Mouse (Mus musculus) gastrocnemius, adult 2 months (tissue): ENCODE results near the gene Fibp. TPM values are rescaled to one million over a fixed set of nuclear protein-coding genes. Genes with fewer than 3 reads are reported as not detected.

Experiments used
- DNase-seq: peaks from one replicate; pipeline ENCODE4 v3.0.0; 2022
- H3K27ac ChIP-seq: fragments of 200-600 bp; 2 replicates; pipeline ENCODE4 v1.8.1; 2022; ENCODE audit warnings: mild to moderate bottlenecking
- H3K4me3 ChIP-seq: fragments of 200-600 bp; 2 replicates; pipeline ENCODE4 v1.8.1; 2022; ENCODE audit warnings: mild to moderate bottlenecking, moderate library complexity
- CTCF ChIP-seq: fragments of 200-600 bp; IDR thresholded peaks from 2 replicates; pipeline ENCODE4 v1.8.1; 2022; ENCODE audit warnings: antibody characterized with exemption, mild to moderate bottlenecking, moderate library complexity
- intact Hi-C: fragments of 180-260 bp; cut with DNase I; formaldehyde crosslinking; loops from one replicate; pipeline ENCODE4 v1.15.1; 2025
- total RNA-seq, 2 experiments: library from RNA; stranded (reverse); gene quantifications; 2 replicates each; pipeline ENCODE4 v1.2.3; 2021

Fibp gene
- total RNA-seq, 2 experiments from 2014 or later, result 33.9 to 35.8 TPM

DNA sequence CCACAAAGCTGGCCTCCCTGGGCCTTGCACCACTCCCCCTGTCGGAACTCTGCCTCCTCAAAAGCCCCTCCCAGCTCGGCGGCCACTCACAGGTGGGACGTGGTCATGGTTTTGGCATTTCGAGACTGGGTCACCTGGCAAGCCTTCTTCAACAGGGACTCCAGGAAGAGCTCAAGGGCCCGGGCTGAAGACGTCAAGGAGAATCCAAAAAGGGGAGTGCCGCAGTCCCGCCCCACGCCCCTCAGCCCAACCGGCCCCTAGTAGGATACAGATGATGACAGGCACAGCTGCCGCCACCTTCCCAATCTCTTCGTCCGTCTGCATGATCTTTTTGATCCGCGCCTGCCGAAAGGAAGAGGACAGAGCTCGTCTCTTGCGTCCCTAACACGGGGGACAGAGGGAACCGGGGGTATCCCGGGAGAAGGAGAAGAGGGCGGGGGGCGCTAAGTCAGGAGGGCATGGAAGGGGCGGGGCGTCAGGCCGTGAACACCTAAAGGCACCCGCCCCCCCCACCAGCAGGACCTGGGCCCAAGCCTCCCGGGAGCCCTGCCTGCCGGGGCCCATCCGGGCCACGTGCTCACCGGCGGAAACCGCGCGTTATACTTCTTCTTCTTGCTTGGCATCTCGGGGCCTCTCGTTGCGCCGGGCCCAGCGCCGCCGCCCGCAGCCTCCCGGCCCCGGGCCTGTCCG is 36.2 kb upstream of the Fibp start:
- peak overlapping the region; percentile 99 for H3K4me3 ChIP-seq
- peak; percentile 19; the same call in 1 of the 2 replicates for TF ChIP-seq CTCF
- intact Hi-C loops, result loop anchor here (2.0 kb wide), 2 partner anchors 15 to 65 kb away; partner anchors contain the start of gene Mus81
- peak overlapping the region; percentile 97 for H3K27ac ChIP-seq
- peak; percentile 88 for DNase-seq

DNA sequence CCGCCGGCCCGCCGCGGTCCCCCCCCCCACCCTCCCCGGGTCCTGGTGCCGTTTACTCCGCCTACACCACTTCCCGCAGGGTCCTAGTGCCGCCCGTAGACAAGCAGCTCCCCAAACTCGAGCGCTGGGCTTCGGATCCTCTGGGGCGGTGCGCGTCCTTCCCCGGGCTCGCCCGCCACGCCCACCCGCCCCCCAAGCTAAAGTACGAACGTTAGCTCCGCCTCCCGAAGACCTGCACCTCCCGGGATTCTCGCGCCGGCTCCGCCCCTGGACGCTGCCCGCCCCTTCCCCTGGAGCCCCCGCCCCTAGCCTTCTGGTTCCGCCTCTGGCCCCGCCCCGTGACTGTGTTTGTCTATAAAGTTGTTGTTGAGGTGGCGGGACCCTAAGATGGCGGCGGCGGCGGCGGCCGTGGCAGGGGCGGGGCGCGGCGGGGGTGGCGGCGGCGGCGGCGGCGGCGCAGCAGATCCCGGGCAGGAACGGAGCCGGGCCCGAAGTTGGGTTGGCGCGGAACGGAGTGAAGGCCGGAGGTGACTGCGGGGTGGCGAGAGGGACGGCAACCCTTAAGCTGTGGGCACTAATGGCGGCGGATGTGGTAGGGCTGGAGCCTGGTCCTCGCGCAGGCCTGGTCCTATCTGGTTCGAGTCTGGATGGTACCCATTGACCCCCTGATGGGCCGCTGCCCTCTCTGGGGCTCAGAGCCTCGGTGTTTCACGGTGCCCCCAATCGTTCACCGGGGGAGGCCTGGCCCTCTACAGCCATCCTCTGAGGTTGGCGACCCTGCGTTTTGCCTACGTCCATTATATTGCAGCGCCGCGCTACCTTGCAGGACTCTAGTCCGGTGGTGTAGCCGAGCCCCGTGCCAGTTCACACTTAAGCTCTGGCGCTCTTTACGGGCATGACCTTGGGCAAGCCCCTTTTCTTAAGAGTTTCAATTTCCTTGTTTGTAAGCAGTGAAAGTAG is 35.4 kb upstream of the Fibp start, which contains the start of the genes Drap1 and AI837181:
Gene Drap1, minus strand, starts transcription at position 198 of the 960 bp plus-strand sequence.
Gene AI837181, plus strand, starts transcription at position 363 of the 960 bp plus-strand sequence.
- TF ChIP-seq CTCF, result no peak
- intact Hi-C loops, result loop anchor here (2.0 kb wide), 2 partner anchors 16 to 64 kb away; partner anchors contain the start of gene Mus81
- Histone ChIP-seq H3K4me3 (peak within 1 kb of the TSS; percentile 99), H3K27ac (peak within 1 kb of the TSS; percentile 98)
- peak; percentile 98 for DNase-seq

DNA sequence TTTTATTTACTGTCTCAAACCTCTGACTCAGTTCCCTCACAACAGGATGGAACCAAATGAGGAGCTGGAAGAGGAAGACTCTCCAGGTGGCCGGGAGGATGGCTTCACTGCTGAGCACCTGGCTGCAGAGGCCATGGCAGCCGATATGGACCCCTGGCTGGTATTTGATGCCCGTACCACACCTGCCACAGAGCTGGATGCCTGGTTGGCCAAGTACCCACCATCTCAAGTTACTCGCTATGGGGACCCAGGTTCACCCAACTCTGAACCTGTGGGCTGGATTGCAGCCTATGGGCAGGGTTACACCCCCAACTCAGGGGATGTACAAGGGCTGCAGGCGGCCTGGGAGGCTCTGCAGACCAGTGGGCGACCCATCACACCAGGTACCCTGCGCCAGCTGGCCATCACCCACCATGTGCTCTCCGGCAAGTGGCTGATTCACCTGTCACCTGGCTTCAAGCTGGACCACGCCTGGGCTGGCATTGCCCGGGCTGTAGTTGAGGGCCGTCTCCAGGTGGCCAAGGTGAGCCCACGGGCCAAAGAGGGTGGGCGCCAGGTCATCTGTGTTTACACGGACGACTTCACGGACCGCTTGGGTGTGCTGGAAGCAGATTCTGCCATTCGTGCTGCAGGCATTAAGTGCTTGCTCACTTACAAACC is 34.4 kb upstream of the Fibp start:
- peak overlapping the region; percentile 99 for H3K4me3 ChIP-seq
- peak; percentile 51 for DNase-seq
- peak overlapping the region; percentile 98 for H3K27ac ChIP-seq
- intact Hi-C loops, result loop anchor here (2.0 kb wide), 2 partner anchors 17 to 63 kb away; partner anchors contain the start of gene Mus81
- no peak for TF ChIP-seq CTCF

DNA sequence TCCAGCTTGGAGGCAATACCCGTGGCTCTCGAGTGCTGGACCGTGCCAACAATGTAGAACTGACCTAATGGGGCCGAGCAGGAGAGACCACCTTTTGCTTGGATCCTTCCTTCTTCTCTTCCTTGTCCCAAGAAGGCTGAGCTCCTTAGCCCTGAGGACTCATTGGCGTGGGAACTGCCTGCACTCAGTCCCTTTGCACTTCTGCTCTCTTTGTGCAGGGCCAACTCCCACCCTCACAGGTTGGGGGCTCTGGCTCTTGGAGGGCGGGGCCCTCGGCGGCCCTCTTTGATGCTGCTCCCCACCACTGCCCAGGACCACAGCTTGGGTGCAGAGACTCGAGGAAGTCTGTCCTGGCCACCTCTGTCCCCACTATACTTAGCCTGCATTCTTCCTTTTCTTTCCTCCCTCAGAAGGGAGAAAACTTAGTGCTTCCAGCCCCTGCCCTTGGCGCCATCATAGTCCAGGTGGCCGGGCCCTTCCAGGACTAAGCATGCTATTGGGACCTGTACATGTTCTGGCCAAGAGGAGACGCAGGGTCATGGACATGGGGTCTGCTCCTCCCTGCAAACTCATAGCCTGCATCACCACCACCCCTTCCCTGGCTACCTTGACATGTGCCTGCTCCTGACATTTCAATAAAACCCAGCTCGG is 33.6 kb upstream of the Fibp start:
- TF ChIP-seq CTCF, result no peak
- Histone ChIP-seq H3K4me3 (peak overlapping the region; percentile 99), H3K27ac (peak overlapping the region; percentile 98)
- intact Hi-C loops, result no loop called here
- DNase-seq, result no peak

DNA sequence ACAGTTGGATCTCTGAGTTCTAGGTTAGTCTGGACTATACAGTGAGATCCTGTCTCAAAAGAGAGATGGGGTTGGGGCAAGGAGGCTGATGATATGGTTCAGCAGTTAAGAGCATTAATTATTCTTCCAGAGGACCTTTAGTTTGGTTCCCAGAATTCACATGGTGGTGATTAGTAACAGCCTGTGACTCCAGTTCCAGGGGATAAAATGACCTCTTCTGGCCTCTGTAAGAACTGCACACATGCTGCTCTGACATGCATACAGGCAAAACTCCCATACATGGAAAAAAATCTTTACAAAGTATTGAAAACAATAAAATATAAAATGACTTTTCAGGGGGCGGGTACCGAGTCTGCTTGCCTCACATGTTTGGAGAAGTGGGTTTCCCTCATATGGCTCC is 32.3 kb upstream of the Fibp start:
- intact Hi-C loops, result no loop called here
- DNase-seq, result no peak
- Histone ChIP-seq H3K27ac (peak overlapping the region; percentile 66), H3K4me3 (no peak overlapping the region)
- peak; percentile 68 for TF ChIP-seq CTCF

DNA sequence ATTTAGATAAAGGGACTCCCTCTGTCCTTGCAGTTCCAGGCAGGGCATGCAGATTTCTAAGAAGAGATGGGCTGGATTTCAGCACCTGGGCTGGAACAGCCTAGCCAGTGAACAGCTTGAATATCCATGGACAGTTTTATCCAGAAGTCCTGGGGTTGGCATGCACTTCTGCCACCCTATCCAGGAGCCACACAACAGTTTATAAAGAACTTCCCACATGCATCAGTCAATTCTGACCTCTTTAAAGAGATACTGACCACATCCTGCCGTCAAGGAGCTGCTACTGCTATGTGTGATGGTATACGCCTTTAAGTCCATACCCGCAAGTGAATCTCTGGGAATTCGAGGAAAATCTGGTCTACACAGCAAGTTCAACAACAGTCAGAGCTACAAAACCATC is 31.2 kb upstream of the Fibp start:
- Histone ChIP-seq H3K4me3 (no peak overlapping the region), H3K27ac (peak overlapping the region; percentile 52)
- intact Hi-C loops, result no loop called here
- DNase-seq, result no peak
- no peak for TF ChIP-seq CTCF

DNA sequence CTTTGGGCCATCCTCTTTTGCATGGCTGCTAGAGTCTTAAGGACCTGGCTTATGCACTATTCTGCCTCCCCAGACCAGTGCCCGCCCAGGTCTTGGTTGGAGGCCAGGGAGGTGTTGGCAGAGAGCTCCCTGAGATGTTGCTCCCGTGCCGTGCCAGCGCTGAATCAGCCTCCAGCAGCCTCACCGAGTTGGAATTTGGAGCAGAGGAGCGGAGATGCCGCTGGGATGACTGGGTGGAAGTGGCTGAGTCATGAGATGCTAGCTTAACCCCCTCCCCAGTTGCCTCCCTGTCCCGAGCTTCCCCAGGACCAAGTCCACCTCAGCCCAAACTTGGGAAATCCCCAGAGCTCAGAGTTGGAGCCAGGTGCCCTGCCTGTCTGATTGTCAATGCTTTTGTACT is 30.6 kb upstream of the Fibp start:
- TF ChIP-seq CTCF, result no peak
- Histone ChIP-seq H3K27ac (peak overlapping the region; percentile 52), H3K4me3 (no peak overlapping the region)
- DNase-seq, result peak; percentile 94
- intact Hi-C loops, result no loop called here

DNA sequence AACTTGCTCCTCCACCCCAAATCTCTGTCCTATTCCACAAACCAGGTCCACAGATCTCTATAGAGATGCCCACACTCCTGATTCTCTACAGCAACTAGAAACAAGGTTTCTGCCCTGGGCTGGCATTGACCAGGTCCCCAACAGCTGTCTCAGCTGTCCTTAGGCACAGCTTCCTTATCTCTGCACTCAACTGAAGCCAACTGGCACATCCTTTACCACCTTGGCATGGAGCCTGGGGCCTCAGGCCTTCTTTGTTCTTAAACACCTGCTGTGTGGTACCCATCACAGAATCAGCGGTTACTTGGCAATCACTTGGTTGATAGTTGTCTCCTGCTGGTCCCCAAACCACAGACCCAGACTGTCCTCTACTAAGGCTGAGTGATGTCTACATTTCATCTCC is 30.0 kb upstream of the Fibp start:
- intact Hi-C loops, result no loop called here
- H3K4me3 ChIP-seq, result no peak overlapping the region
- H3K27ac ChIP-seq, result peak overlapping the region; percentile 52
- no peak for DNase-seq
- no peak for TF ChIP-seq CTCF

DNA sequence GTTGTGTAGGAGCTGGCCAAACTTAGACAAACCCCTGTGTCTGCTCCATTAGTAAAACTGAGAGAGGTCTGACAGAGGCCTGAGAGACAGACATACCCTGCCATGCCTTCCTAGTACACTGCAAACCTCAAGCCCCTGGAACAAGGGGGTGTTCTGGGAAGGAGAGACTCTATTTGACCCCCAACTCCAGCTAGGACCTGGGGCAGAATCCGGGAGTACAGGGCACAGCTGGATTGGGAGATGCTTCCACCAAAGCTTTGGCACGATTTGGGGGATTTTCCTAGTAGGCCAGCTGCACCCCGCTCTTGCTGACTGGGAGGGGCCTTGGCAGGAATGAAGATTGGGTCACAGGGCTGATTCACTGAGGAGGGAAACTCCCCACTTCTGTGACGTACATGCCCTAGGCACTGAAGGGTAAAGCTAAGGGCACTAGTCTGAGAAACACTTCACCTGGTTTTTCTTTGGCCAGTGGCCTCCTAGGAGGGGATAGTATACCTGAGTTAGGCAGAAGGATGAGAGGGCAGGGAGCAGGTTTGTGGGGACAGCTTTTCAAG is 28.4 kb upstream of the Fibp start:
- TF ChIP-seq CTCF, result no peak
- Histone ChIP-seq H3K4me3 (no peak overlapping the region), H3K27ac (peak overlapping the region; percentile 71)
- peak; percentile 59 for DNase-seq
- intact Hi-C loops, result no loop called here

DNA sequence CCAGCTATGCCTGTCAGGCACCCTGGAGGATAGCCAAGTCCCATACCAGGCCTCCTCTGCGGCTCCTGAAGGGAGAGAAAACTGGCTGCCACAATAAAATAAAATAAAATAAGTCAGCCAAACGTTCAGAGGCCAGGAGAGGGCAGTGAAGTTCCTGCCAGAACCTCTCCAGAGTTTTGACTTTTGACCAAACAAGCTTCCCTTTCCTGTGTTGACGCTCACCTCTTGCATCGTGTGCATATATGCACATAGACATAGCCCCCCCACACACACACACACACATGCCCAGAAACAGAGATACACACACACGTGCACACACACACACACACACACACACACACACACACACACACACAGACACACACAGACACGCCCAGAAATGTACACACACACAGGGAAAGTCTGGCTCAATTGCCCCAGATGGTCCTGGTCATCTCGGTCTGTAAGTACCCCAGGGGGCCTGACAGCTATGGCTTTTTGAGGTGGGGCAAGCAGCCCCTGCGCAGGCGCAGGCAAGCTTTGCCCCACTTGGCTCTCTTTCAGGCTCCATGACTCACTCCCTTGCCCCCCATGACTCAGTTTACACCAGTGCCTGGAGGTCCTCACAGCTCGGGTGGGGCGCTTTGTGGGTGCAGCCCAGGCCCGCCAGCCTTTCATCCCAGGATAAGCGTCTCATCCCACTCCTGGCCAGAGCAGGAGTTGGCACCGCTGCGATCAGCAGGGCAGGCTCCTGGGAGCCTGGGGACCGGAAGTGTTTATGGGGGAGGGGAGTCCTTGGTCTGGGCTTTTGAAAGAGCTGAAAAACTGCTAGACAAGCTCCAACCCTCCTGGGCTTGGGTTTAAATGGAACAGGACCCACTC is 27.2 kb upstream of the Fibp start:
- H3K4me3 ChIP-seq, result peak overlapping the region; percentile 66
- intact Hi-C loops, result no loop called here
- TF ChIP-seq CTCF, result peak; percentile 56
- peak overlapping the region; percentile 75 for H3K27ac ChIP-seq
- peak; percentile 64 for DNase-seq

DNA sequence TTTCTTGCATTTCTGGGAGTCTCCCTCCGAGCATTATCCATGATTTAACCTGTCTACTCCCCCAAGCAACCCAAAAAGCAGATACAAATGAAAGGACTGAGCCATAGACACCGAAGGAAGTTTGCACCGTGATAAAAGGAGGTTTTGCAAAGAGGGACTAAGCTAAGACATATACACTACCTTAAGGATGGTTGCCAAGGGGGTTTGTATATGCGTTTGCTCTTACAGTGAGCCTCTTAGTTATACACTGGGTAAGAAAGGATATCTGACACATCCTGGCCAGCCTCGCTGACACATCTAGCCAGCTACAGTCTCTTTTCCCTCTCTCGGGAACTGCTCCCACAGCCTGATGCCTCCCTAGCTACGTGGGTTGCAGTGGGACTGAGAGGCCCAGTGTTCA is 26.5 kb upstream of the Fibp start:
- peak overlapping the region; percentile 75 for H3K27ac ChIP-seq
- no peak overlapping the region for H3K4me3 ChIP-seq
- no peak for DNase-seq
- intact Hi-C loops, result no loop called here
- TF ChIP-seq CTCF, result no peak
